Mouse (Mus musculus) embryonic fibroblast, embryonic 13.5 days (primary cell): ENCODE results near the gene Pik3r1.

Source experiments
- CTCF ChIP-seq: IDR thresholded peaks from 2 replicates; pipeline ENCODE4 v1.5.1; 2011; ENCODE audit warnings: mild to moderate bottlenecking, control low read depth, low read length, moderate library complexity, borderline replicate concordance; ENCODE audit not compliant: insufficient read depth
- POLR2A ChIP-seq: IDR thresholded peaks from 2 replicates; pipeline ENCODE4 v1.6.1; 2011; ENCODE audit warnings: low read depth, mild to moderate bottlenecking, control low read depth, low read length, moderate library complexity

- TF ChIP-seq POLR2A (no peak), CTCF (no peak)
Observed at GRCm38 (mm10) chr13:101690911-101691655, 76.9 kb downstream of the Pik3r1 start.
